Comparison of ENCODE assay signal across 8 mouse cellular contexts in genomic region chr5:75149880-75150279, GRCm38 (mm10). TPM values are rescaled to one million over a fixed set of nuclear protein-coding genes. Genes with fewer than 3 reads are reported as not detected.
DNase-seq lines count a peak whose midpoint lies in the region; ATAC-seq lines count a peak whose summit lies in the region.

No protein-coding gene starts in this region.

- no peaks in the 10 kb centered on the region for H3K36me3 ChIP-seq in midbrain, embryonic 10.5 days
- H3K36me3 ChIP-seq in midbrain, embryonic 16.5 days (ENCODE audit: control insufficient read depth, insufficient read depth, low read length) = no peaks in the 10 kb centered on the region
- no peaks in the 10 kb centered on the region for H3K36me3 ChIP-seq in intestine, embryonic 14.5 days (ENCODE audit: control insufficient read depth, insufficient read depth, low read length)

- no peak overlapping the region for H3K4me2 ChIP-seq in midbrain, embryonic 16.5 days (ENCODE audit: low read length)
- peak overlapping the region; percentile 55 for H3K4me2 ChIP-seq in intestine, embryonic 14.5 days (ENCODE audit: low read length)

- WGBS in midbrain, embryonic 10.5 days = under 1% methylated on average over 11 of the region's 11 CpGs
- WGBS in midbrain, embryonic 16.5 days = under 1% methylated on average over 11 of the region's 11 CpGs
- 3% methylated on average over 11 of the region's 11 CpGs for WGBS in intestine, embryonic 14.5 days

- H3K4me1 ChIP-seq in midbrain, embryonic 10.5 days = peaks cover 69% of the 10 kb centered on the region
- peaks cover 7% of the 10 kb centered on the region; the same call in 1 of the 2 replicates for H3K4me1 ChIP-seq in midbrain, embryonic 16.5 days (ENCODE audit: control insufficient read depth, insufficient read depth, low read length)
- H3K4me1 ChIP-seq in intestine, embryonic 14.5 days (replicated peaks; ENCODE audit: control insufficient read depth, insufficient read depth, low read length) = peaks cover 14% of the 10 kb centered on the region

- no peak for ATAC-seq in midbrain, embryonic 16.5 days
- ATAC-seq in intestine, embryonic 14.5 days (replicated peaks; ENCODE audit: low FRiP score, low TSS enrichment, low read depth) = no peak
- no peak for ATAC-seq in megakaryocyte progenitor cell, adult 5-6 weeks (replicated peaks; ENCODE audit: poor library complexity)

- H3K4me3 ChIP-seq in midbrain, embryonic 10.5 days = peak overlapping the region; percentile 41
- H3K4me3 ChIP-seq in midbrain, embryonic 16.5 days (ENCODE audit: low read depth, low read length) = no peak overlapping the region
- H3K4me3 ChIP-seq in intestine, embryonic 14.5 days (ENCODE audit: low read depth, low read length) = 0 out of 2 replicates have a peak overlapping the region, but pooled peaks have one; percentile 30

- H3K9me3 ChIP-seq in midbrain, embryonic 10.5 days (replicated peaks) = no peaks in the 10 kb centered on the region
- no peaks in the 10 kb centered on the region for H3K9me3 ChIP-seq in midbrain, embryonic 16.5 days (replicated peaks; ENCODE audit: control insufficient read depth, low read length, poor library complexity, severe bottlenecking)
- H3K9me3 ChIP-seq in intestine, embryonic 14.5 days (ENCODE audit: control insufficient read depth, low read length) = no peaks in the 10 kb centered on the region

- no peak overlapping the region for H3K9ac ChIP-seq in midbrain, embryonic 16.5 days (ENCODE audit: low read depth, low read length)
- no peak overlapping the region for H3K9ac ChIP-seq in intestine, embryonic 14.5 days (ENCODE audit: low read length)

- no peak overlapping the region; the same call in 1 of the 2 replicates for H3K27ac ChIP-seq in midbrain, embryonic 10.5 days (replicated peaks)
- no peak overlapping the region for H3K27ac ChIP-seq in midbrain, embryonic 16.5 days (ENCODE audit: low read length)
- H3K27ac ChIP-seq in intestine, embryonic 14.5 days (ENCODE audit: low read depth) = peak overlapping the region; percentile 90

- H3K27me3 ChIP-seq in midbrain, embryonic 10.5 days (ENCODE audit: low read depth, poor library complexity, severe bottlenecking) = peaks cover 100% of the 10 kb centered on the region
- peaks cover 52% of the 10 kb centered on the region for H3K27me3 ChIP-seq in midbrain, embryonic 16.5 days (ENCODE audit: control insufficient read depth, insufficient read depth, low read depth, low read length)
- peaks cover 59% of the 10 kb centered on the region for H3K27me3 ChIP-seq in intestine, embryonic 14.5 days (replicated peaks; ENCODE audit: control insufficient read depth, insufficient read depth, low read length)

- peak; percentile 67 for DNase-seq in midbrain, embryonic 10.5 days (ENCODE audit: low spot score)
- peak; percentile 44 for DNase-seq in gastrocnemius, adult 18-20 months (ENCODE audit: low spot score)
- peak; percentile 68 for DNase-seq in intestine, embryonic 14.5 days (ENCODE audit: low spot score)
- DNase-seq in neural tube, embryonic 10.5 days (ENCODE audit: extremely low spot score, low spot score) = peak; percentile 76
- no peak for DNase-seq in urinary bladder, adult 2 months (ENCODE audit: low spot score)
- DNase-seq in c-Kit-positive CD71-positive TER-119-positive erythroid progenitor cells, embryonic 14.5 days (ENCODE audit: low spot score) = no peak

RNA-seq across cellular contexts. Expression of gene Pdgfra, which starts 2.2 kb away (rescaled TPM):
- 15.6 and 19.5 TPM in 2 replicates for polyA plus RNA-seq in midbrain, embryonic 10.5 days (2016; fragmentation: Nextera tagmentation; extraction: Ambion mirVana)
- polyA plus RNA-seq in midbrain, embryonic 16.5 days (2015; fragmentation: Nextera tagmentation; extraction: Ambion mirVana) = 12.7 and 15.2 TPM in 2 replicates
- total RNA-seq in gastrocnemius, adult 18-20 months (2021) = 10 to 100 TPM; 14.2 to 15.0 TPM
- polyA plus RNA-seq in intestine, embryonic 14.5 days (2014; fragmentation: Nextera tagmentation; extraction: Ambion mirVana) = 50.9 and 62.3 TPM in 2 replicates
- not detected in 2 replicates for total RNA-seq in megakaryocyte progenitor cell, adult 5-6 weeks (2015)
- total RNA-seq in megakaryocyte progenitor cell, adult 5-6 weeks (2017) = 0.08 TPM in 1 of 2 replicates, not detected in the other
- polyA plus RNA-seq in urinary bladder, adult 2 months (2012; rRNA removed) = 33.3 and 53.6 TPM in 2 replicates

Comparison
In these comparisons a context has a peak if more than half of its experiments do, and no peak if none do; other contexts are left out.
1. DNase-seq: peak in midbrain, embryonic 10.5 days (single experiment), gastrocnemius, adult 18-20 months (single experiment), intestine, embryonic 14.5 days (single experiment) and neural tube, embryonic 10.5 days (single experiment); none in urinary bladder, adult 2 months (single experiment) and c-Kit-positive CD71-positive TER-119-positive erythroid progenitor cells, embryonic 14.5 days (single experiment).